Mouse (Mus musculus): Measurements from ENCODE around the gene Hdac11. TPM values are rescaled to one million over a fixed set of nuclear protein-coding genes. Genes with fewer than 3 reads are reported as not detected.

Gene Hdac11
- 10 to 100 TPM; 17.4 to 18.4 TPM for total RNA-seq (2021)
- polyA plus RNA-seq (2012; rRNA removed), result 22.7 and 28.4 TPM in 2 replicates
- long read RNA-seq, transcript Hdac11-201 (10 exons, 2,653 nt), result major isoform, 10 of 15 reads
- long read RNA-seq, partial matches to known transcripts, result 0 of 15 reads
- long read RNA-seq, other reads (novel, unspliced or antisense), result 4 of 15 reads

GRCm38 (mm10) chr6:91156554-91157236, at the start of gene Hdac11:
Gene Hdac11 (plus strand): TSS chr6:91156665.
- intact Hi-C loops (cut with DNase I), result no loop called here
- Histone ChIP-seq H3K27ac (peak within 1 kb of the TSS; percentile 60), H3K36me3 (ENCODE audit: control insufficient read depth, insufficient read depth, low read length) (no peaks in the 10 kb centered on the region), H3K27me3 (ENCODE audit: control insufficient read depth, insufficient read depth, low read length) (no peaks in the 10 kb centered on the region), H3K79me2 (replicated peaks; ENCODE audit: control insufficient read depth, insufficient read depth, low read length) (no peaks in the 10 kb centered on the region), H3K4me3 (peak within 1 kb of the TSS; percentile 63), H3K4me1 (ENCODE audit: control insufficient read depth, insufficient read depth, low read length) (peaks cover 3% of the 10 kb centered on the region), H3K9ac (ENCODE audit: low read depth, low read length) (peak within 1 kb of the TSS; percentile 79)
- TF ChIP-seq CTCF (IDR thresholded peaks at IDR 0.05) (no peak), POLR2A (IDR thresholded peaks at IDR 0.05; ENCODE audit: insufficient read depth, low read depth, low read length) (peak; percentile 43; the same call in 1 of the 2 replicates)
- 2% methylated on average over 39 of the region's 42 CpGs for WGBS
- peak; percentile 87 to 91 for DNase-seq

- WGBS, result 63% methylated on average over 3 of the region's 3 CpGs
- H3K9ac ChIP-seq (ENCODE audit: low read depth, low read length), result no peak overlapping the region
- TF ChIP-seq CTCF (IDR thresholded peaks at IDR 0.05), result no peak
- TF ChIP-seq EP300 (IDR thresholded peaks at IDR 0.05; ENCODE audit: insufficient read depth, low read depth, low read length), result no peak
- TF ChIP-seq POLR2A (IDR thresholded peaks at IDR 0.05; ENCODE audit: insufficient read depth, low read depth, low read length), result no peak
- no peaks in the 10 kb centered on the region for H3K36me3 ChIP-seq (ENCODE audit: control insufficient read depth, insufficient read depth, low read length)
- DNase-seq, result no peak
- H3K4me1 ChIP-seq (ENCODE audit: control insufficient read depth, insufficient read depth, low read length), result peaks cover 2% of the 10 kb centered on the region
- no peak overlapping the region for H3K4me3 ChIP-seq
- intact Hi-C loops (cut with DNase I), result no loop called here
- H3K27ac ChIP-seq, result no peak overlapping the region
- H3K27me3 ChIP-seq (ENCODE audit: control insufficient read depth, insufficient read depth, low read length), result no peaks in the 10 kb centered on the region
- H3K79me2 ChIP-seq (replicated peaks; ENCODE audit: control insufficient read depth, insufficient read depth, low read length), result no peaks in the 10 kb centered on the region
These were observed 48.1 kb upstream of the Hdac11 start for GRCm38 (mm10) chr6:91108301-91108916.

GRCm38 (mm10) chr6:91108917-91109450, 47.5 kb upstream of the Hdac11 start:
- 64% methylated on average over 2 of the region's 2 CpGs for WGBS
- H3K27ac ChIP-seq, result no peak overlapping the region
- H3K27me3 ChIP-seq (ENCODE audit: control insufficient read depth, insufficient read depth, low read length), result no peaks in the 10 kb centered on the region
- intact Hi-C loops (cut with DNase I), result no loop called here
- DNase-seq, result no peak
- peaks cover 2% of the 10 kb centered on the region for H3K4me1 ChIP-seq (ENCODE audit: control insufficient read depth, insufficient read depth, low read length)
- H3K9ac ChIP-seq (ENCODE audit: low read depth, low read length), result no peak overlapping the region
- TF ChIP-seq POLR2A (IDR thresholded peaks at IDR 0.05; ENCODE audit: insufficient read depth, low read depth, low read length) (no peak), EP300 (IDR thresholded peaks at IDR 0.05; ENCODE audit: insufficient read depth, low read depth, low read length) (no peak), CTCF (IDR thresholded peaks at IDR 0.05) (no peak)
- no peaks in the 10 kb centered on the region for H3K36me3 ChIP-seq (ENCODE audit: control insufficient read depth, insufficient read depth, low read length)
- H3K4me3 ChIP-seq, result no peak overlapping the region
- H3K79me2 ChIP-seq (replicated peaks; ENCODE audit: control insufficient read depth, insufficient read depth, low read length), result no peaks in the 10 kb centered on the region

- H3K27ac ChIP-seq, result no peak overlapping the region
- H3K27me3 ChIP-seq (ENCODE audit: control insufficient read depth, insufficient read depth, low read length), result no peaks in the 10 kb centered on the region
- no peak for DNase-seq
- no peak overlapping the region for H3K4me3 ChIP-seq
- H3K4me1 ChIP-seq (ENCODE audit: control insufficient read depth, insufficient read depth, low read length), result peaks cover 2% of the 10 kb centered on the region
- intact Hi-C loops (cut with DNase I), result no loop called here
- no peak overlapping the region for H3K9ac ChIP-seq (ENCODE audit: low read depth, low read length)
- H3K36me3 ChIP-seq (ENCODE audit: control insufficient read depth, insufficient read depth, low read length), result no peaks in the 10 kb centered on the region
- no peak for TF ChIP-seq CTCF (IDR thresholded peaks at IDR 0.05)
- TF ChIP-seq POLR2A (IDR thresholded peaks at IDR 0.05; ENCODE audit: insufficient read depth, low read depth, low read length), result no peak
- TF ChIP-seq EP300 (IDR thresholded peaks at IDR 0.05; ENCODE audit: insufficient read depth, low read depth, low read length), result no peak
- no peaks in the 10 kb centered on the region for H3K79me2 ChIP-seq (replicated peaks; ENCODE audit: control insufficient read depth, insufficient read depth, low read length)
These were observed 47.0 kb upstream of the Hdac11 start for GRCm38 (mm10) chr6:91109489-91109888.

- Histone ChIP-seq H3K4me3 (no peak overlapping the region), H3K27ac (no peak overlapping the region), H3K9ac (ENCODE audit: low read depth, low read length) (no peak overlapping the region), H3K79me2 (replicated peaks; ENCODE audit: control insufficient read depth, insufficient read depth, low read length) (no peaks in the 10 kb centered on the region), H3K27me3 (ENCODE audit: control insufficient read depth, insufficient read depth, low read length) (no peaks in the 10 kb centered on the region), H3K36me3 (ENCODE audit: control insufficient read depth, insufficient read depth, low read length) (no peaks in the 10 kb centered on the region), H3K4me1 (ENCODE audit: control insufficient read depth, insufficient read depth, low read length) (peaks cover 2% of the 10 kb centered on the region)
- 74% methylated on average over 13 of the region's 13 CpGs for WGBS
- no peak for DNase-seq
- TF ChIP-seq CTCF (IDR thresholded peaks at IDR 0.05) (no peak), POLR2A (IDR thresholded peaks at IDR 0.05; ENCODE audit: insufficient read depth, low read depth, low read length) (no peak)
- intact Hi-C loops (cut with DNase I), result no loop called here
These were observed 46.0 kb upstream of the Hdac11 start for GRCm38 (mm10) chr6:91110323-91111020.

Data from heart, adult 2 months (tissue).